Mouse (Mus musculus): ENCODE measurements around the gene Cdkn3.
"Not testable (repeated sequence)": the region's sequence is repeated elsewhere in the genome, so short reads cannot be mapped to it uniquely, and the experiment has no call there.

Cdkn3 gene

DNA sequence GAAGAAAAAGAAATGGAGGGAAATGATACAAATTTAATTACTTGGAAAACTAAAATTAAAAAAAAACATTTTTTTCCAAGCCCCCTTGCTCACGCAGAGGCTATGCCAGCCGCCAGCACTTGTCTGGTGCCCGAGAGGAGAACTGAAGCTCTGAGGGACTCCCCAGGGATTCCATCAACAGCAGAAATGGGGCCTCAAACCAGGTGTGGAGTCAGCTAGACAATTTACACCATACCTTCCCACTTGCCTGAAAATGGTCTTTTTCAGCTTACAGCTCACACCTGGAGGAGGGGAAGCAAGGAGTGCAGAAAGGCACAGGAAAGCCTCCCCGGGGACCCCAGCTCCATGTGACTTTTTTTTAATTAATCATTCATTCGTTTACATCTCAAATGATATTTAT is 24.9 kb downstream of the Cdkn3 start:
- DNase-seq = no peak

DNA sequence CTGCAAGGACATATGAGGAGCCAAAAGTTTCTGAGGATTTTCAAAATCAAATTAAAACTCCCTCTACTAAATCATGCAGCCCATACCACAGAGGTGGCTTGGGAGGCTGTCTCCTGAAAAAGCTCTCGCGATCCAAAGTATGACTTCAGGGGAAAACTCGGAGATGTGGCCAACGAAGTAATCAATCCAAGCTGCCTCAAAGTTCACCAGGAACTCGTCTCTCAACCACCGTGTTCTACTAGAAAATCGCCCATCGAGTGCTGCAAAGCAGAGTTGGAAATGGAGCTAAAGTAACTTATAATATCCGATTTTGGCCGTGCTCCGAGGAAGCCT is 27.1 kb downstream of the Cdkn3 start:
- DNase-seq = no peak

DNA sequence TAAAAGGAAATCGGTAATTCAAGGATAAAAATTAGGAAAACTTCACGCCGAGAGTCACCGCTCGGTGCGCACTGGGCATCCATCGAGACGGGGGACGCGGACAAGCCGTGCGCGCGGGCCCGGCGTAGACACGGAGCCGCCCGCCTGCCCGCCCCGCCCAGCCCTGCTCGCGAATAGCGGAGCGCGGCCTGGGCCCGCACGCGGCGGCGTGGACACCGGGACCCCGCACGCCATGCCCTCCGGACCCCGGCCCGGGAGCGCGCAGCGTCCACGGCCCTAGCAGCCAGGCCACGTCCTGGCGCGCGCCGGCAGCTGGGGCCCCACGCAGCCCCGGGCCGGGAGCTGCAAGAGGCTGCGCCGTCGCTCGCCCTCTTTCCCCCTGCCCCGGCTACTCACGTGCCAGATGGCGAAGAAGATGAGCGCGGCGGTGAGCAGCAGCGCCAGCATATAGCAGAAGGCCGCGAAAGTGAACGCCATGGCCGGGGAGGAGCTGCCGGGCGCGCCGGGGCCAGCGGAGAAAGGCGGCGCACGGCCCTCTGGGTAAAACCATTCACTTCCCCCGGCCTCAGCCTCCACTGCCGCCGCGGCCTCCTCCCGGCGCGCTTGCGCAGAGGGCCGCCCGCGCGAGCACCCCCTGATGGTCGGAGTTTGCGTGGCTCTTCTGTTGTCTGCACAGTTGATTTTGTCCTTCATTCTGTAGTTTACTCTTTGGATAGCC is 27.6 kb downstream of the Cdkn3 start, which contains the start of gene Cnih1:
Gene Cnih1, minus strand, starts transcription at position 625 of the 718 bp plus-strand sequence.
- DNase-seq = peak; percentile 95

DNA sequence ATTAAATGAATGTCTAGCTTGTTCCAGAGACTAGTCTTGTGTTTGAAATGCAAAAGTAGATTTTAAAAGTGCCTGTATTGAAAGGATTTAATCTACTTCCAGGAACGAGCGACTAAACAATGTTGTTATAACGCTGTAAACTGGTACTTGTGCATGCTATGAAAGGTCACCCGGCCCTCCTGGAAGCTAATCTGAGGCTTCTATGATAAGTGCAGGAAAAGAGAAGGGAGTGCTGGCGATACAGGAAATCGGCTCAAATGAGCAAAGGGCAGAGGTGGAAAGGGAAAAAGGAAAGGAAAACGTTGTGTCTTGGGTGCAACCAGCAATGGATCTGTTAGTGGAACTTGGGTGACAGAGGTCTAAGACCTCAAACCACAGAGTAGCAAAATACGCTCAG is 28.2 kb downstream of the Cdkn3 start:
- DNase-seq = no peak

DNA sequence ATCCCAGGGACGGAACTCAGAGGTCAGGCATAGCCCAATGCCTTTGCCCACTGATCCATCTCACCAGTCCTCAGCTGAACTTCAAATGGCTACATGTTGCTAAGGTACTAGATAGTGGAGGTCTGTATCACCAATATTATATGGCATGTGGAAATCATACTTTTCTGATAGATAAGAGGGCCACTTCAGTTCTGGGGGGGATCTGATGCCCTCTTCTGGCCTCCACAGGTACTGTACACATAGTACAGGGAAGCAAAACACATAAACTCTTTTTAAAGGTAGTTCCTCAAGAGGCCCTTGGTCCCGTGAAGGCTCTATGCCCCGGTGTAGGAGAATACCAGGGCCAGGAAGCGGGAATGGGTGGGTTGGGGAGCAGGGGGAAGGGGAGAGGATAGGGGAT is 30.0 kb downstream of the Cdkn3 start:
- no peak for DNase-seq

DNA sequence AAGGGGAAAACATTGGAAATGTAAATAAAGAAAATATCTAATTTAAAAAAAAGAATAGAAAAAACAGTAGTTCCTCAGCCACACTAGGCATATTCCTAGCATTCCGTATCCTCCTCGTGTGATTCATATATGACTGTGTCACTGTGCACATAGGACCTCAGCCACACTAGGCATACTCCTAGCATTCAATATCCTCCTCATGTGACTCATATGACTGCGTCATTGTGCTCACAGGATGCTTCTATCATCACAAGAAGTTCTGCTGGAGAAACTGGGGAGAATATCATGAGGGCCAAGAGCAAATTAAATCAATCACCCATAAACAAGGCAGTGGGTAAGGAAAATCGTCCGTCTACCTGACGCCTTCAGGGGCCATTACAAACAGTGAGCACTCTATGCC is 30.4 kb downstream of the Cdkn3 start:
- no peak for DNase-seq

DNA sequence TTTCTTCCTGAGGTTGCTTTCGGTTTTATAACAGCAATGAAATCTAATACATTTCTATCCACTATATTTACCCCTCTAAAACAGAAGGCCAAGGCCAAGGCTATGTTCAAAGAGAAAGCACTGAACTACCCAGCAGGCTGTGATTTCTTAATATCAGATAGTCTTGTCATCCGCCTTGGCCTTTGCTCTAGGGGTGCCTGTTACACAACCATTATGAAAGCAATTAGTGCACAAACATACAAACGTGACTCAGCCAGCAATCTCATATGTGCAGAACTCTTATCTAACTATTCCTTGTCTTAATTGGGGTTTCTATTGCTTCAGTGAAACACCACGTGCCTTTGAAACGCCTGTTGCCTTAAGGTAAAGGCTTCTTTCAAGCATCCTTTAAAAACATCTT is 33.8 kb downstream of the Cdkn3 start:
- DNase-seq = no peak

DNA sequence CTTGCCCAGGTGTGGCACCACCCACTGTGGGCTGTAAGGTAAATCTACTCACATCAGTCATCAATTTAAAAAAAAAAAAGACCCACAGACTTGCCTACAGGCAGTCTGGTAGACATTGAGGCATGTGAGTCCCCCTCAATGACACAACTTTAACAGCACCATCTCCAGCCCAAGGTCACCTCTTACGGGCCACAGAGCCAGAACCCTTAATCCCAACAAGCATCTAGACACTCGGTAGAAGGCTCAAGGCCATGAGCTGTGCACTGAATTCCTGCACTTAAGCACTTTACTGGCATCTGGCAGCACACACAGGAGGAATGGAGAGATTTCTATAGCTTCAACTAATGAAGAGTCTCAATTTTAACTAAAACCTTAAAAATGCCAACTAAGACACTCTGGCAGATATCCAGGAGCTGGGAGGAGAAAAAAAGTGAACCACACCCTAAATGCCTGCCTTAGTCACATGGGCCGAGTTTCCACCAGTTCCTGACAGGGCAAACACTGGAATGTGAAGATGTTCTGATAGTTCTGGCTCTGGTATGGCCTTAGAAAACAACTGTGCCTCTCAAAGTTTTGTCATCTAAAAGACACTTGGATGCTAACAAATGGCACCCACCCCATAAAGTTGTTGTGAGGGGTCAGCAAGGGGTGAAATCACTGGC is 40.5 kb downstream of the Cdkn3 start:
- no peak for DNase-seq

DNA sequence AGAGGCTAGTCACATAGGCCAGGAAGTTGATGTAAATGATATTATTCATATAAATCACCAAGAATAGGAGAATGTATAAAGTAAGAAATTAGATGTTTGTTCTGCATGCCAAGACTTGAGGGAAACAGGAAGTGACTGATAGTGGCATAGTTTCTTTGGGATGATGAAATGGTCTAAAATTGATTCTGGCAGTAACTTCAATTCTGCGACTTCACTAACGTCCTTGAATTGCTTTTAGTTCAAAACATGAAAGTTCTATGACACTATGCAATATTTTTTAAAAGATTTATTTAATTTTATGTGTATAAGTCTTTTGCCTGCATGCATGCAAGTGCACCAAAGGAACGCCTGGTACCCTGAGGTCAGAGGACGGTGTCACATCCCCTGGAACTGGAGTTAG is 42.9 kb downstream of the Cdkn3 start:
- DNase-seq = no peak

DNA sequence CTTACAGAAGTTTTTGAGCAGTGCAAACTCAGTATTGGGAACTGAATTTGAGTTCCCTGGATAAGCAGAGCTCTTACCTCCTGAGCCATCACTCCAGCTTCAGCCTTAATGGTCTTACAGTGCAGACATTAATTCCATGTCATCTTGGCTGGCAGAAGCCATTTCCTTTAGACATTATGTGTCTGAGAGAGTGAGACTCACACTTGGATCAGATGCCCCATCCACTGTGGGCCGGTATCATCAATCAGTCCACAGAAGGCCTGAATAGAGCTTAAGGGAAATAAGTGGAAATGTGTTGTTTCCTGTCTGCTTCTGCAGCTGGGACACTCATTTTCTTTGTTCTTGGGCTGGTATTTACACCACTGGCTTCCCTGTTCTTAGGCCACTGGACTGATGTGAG is 43.5 kb downstream of the Cdkn3 start:
- no peak for DNase-seq

DNA sequence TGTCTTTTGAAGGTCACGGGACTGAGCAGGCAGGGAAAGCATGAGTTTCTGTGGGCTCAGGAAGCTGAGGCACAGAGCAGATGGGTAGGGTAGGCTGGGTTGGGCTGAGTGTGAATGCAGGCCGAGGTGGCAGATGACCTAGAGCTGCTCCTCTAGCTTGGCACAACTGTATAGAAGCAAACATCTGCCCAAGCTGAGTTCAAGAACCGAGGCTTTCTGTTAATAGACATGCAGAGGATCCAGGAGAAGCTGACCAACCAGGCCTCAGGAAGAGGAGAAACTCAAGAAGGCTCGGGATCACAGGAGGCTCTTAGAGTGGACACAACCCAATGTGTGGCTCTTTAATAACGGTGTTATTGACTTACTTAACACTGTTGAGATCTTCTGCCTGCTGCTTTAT is 45.8 kb downstream of the Cdkn3 start:
- DNase-seq = no peak

DNA sequence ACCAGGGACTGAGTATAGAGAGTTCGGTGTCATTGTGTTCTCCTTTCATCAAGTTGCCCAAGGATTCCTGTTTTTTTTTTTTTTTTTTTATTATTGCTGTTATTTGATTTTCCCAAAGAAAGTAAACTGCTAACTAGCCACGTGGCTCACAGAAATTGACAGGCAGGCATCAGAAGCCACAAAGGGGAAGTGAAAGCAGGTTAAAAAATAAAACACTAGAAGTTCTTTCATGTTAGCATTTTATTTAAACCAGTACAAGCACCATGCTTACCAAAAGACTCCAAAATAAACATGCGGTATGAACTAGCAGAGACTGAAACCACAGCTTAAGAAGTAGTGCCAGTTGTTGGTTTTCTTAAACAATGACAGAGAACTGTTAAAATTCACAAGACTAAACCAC is 47.6 kb downstream of the Cdkn3 start:
- no peak for DNase-seq

DNA sequence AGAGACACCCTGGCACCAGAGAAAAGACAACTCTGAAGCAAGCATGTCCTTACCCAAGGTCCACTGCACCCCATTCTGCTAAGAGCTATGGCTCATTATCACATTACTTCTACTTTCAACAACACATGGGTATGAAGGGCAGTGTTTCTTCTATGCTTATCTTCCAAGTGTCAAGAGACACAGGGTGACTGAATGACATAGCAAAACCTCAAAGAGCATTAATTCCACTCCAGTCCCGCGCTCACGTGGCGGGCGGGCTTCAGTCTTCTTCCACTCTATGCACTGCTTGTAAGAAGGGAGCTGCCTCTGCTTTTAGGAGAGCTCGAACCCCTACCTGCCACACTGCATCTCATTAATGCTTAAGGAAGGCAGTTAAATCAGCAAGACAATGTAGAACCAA is 55.3 kb downstream of the Cdkn3 start:
- no peak for DNase-seq

DNA sequence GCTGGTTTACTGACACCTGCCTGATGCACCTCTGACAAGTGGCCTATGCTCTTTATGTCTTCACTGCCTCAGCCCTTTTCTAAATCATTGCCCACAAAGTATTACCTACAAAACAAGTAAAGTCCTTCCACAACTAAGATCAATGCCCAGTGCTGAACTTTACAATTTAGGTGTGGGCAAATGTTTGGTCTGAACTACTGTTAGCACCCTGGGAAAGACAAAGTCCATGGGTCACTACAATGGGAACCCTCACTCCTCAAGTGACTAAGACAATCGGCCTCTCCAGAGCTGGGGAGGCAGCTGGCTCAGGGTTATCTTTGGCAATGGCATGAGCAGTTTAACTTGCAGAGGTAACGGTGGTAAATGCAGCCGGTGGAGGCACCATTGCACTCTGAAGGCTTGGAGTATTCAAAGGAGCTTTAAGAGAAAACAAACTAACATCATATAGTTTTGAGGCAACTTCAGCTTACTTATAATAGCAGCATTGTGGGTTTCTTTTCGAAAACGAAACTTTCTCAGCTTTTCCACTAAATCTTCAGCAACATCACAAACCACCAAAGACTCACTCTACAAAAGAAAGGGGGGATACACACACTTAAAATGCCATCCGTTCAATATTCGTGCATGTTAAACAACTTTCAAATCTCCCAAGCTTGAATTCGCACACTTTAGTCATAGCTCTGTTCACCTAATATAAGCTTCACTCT is 56.7 kb downstream of the Cdkn3 start:
- no peak for DNase-seq

DNA sequence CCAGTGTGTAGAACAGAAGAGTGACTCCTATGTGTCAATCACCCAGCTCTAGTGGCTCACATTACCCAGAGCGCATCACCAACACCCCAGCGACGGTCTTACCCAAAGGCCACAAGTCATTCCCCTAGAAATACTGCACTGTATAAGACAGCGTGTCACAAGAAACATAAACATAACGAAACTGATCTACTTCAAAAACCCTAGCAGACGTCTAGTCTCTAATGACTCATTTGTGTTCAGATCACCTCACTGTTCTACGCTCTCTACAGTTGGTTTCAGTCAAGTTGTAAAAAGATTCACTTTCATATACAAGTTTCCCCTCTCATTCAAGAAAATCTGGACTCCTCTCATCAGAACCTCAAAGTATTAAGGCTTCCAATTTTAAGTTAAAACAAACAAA is 58.4 kb downstream of the Cdkn3 start:
- DNase-seq = no peak

DNA sequence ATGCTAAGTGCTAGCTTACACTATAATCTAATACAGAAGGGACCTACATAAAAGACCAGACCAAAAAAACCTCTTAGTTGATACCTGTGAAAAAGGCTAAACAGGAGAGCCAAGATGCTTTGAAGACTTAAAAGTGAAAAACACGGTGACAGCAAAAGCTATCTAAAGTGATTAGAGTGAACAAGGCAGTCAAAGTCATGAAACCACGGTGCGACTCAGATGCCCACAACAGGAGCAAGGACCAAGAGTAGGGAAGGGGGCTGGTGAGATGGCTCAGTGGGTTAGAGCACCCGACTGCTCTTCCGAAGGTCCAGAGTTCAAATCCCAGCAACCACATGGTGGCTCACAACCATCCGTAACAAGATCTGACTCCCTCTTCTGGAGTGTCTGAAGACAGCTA is 59.6 kb downstream of the Cdkn3 start:
- not testable (repeated sequence) for DNase-seq

All from embryo, embryonic 11 days (tissue).